Mouse (Mus musculus) CH12.LX (cell line): ENCODE results near the gene Fgd6. TPM values are rescaled to one million over a fixed set of nuclear protein-coding genes. Genes with fewer than 3 reads are reported as not detected.

ENCODE experiments used
- DNase-seq: peaks from one replicate; pipeline ENCODE4 v3.0.0-alpha.2; 2013; ENCODE audit errors: extremely low read depth
- H3K27ac ChIP-seq: 2 replicates; pipeline ENCODE4 v1.5.1; 2012; ENCODE audit warnings: low read depth, mild to moderate bottlenecking, control low read depth, moderate library complexity; ENCODE audit not compliant: insufficient read depth
- H3K27me3 ChIP-seq: replicated peaks from 2 replicates; pipeline ENCODE3; 2012; ENCODE audit warnings: inconsistent platforms
- H3K36me3 ChIP-seq, 2 experiments: replicated peaks in 1 of 2; 2 replicates each; pipeline versions ENCODE3 to v1.6.1; 2012; ENCODE audit warnings: inconsistent platforms in 1 of 2, low read length in 1 of 2, mild to moderate bottlenecking in 1 of 2, mixed read lengths in 1 of 2, moderate library complexity in 1 of 2; ENCODE audit not compliant: control insufficient read depth in 1 of 2, insufficient read depth in 1 of 2
- H3K4me1 ChIP-seq, 2 experiments: 2 replicates each; pipeline ENCODE4 v1.6.1; 2012; ENCODE audit warnings: inconsistent platforms in 1 of 2, moderate library complexity in 1 of 2; ENCODE audit not compliant: insufficient read depth in 2 of 2, control insufficient read depth in 1 of 2
- H3K4me2 ChIP-seq: 2 replicates; pipeline ENCODE4 v1.6.1; 2012; ENCODE audit warnings: low read depth, mild to moderate bottlenecking, control low read depth; ENCODE audit not compliant: poor library complexity, insufficient read depth, severe bottlenecking
- H3K4me3 ChIP-seq, 3 experiments: fragments of 150-350 bp in 1 of 3; sonication (generic) in 1 of 3; replicated peaks in 1 of 3; 2 replicates each; pipeline versions ENCODE3 to v1.5.1; 2011 to 2012; ENCODE audit warnings: low read depth in 2 of 3, low read length in 2 of 3, mild to moderate bottlenecking in 2 of 3, moderate library complexity in 2 of 3, control low read depth in 1 of 3, improper control_type of control experiment in 1 of 3, inconsistent platforms in 1 of 3, mixed read lengths in 1 of 3; ENCODE audit not compliant: poor library complexity in 1 of 3
- H3K79me2 ChIP-seq: replicated peaks from 2 replicates; pipeline ENCODE4 v1.6.1; 2012; ENCODE audit warnings: mild to moderate bottlenecking, moderate library complexity; ENCODE audit not compliant: control insufficient read depth, poor library complexity, insufficient read depth, severe bottlenecking; ENCODE audit errors: extremely low read depth
- H3K9ac ChIP-seq: 2 replicates; pipeline ENCODE4 v1.6.1; 2012; ENCODE audit warnings: low read depth, mild to moderate bottlenecking, control low read depth, moderate library complexity; ENCODE audit not compliant: insufficient read depth
- H3K9me3 ChIP-seq: replicated peaks from 2 replicates; pipeline ENCODE3; 2012; ENCODE audit warnings: low read length, inconsistent platforms, mixed read lengths
- BHLHE40 ChIP-seq: IDR thresholded peaks from 2 replicates; pipeline ENCODE4 v1.6.1; 2011; ENCODE audit warnings: mild to moderate bottlenecking, low read depth, low read length, improper control_type of control experiment
- CHD1 ChIP-seq: IDR thresholded peaks from 2 replicates; pipeline ENCODE4 v1.6.1; 2012; ENCODE audit warnings: low read depth, low read length, improper control_type of control experiment, inconsistent platforms
- CHD2 ChIP-seq: IDR thresholded peaks from 2 replicates; pipeline ENCODE4 v1.6.1; 2011; ENCODE audit warnings: low read length, improper control_type of control experiment
- CTCF ChIP-seq, 2 experiments: IDR thresholded peaks in 1 of 2; conservative IDR thresholded peaks in 1 of 2; 2 replicates each; pipeline ENCODE4 v1.5.1; 2011 to 2012; ENCODE audit warnings: low read depth in 2 of 2, low read length in 2 of 2, improper control_type of control experiment in 1 of 2, inconsistent platforms in 1 of 2, mild to moderate bottlenecking in 1 of 2, moderate library complexity in 1 of 2
- E2F4 ChIP-seq: IDR thresholded peaks from 2 replicates; pipeline ENCODE4 v1.6.1; 2011; ENCODE audit warnings: low read depth, low read length, improper control_type of control experiment; ENCODE audit not compliant: insufficient replicate concordance
- ELF1 ChIP-seq: IDR thresholded peaks from 2 replicates; pipeline ENCODE4 v1.6.1; 2014; ENCODE audit warnings: low read depth, mild to moderate bottlenecking, inconsistent platforms, low read length, improper control_type of control experiment
- GABPA ChIP-seq: IDR thresholded peaks from 2 replicates; pipeline ENCODE4 v1.6.1; 2012; ENCODE audit warnings: low read depth, low read length, improper control_type of control experiment, inconsistent platforms; ENCODE audit not compliant: insufficient replicate concordance
- IRF4 ChIP-seq: IDR thresholded peaks from 2 replicates; pipeline ENCODE4 v1.6.1; 2014; ENCODE audit warnings: low read depth, mild to moderate bottlenecking, inconsistent platforms, low read length, improper control_type of control experiment
- JUN ChIP-seq: IDR thresholded peaks from 2 replicates; pipeline ENCODE4 v1.6.1; 2011; ENCODE audit warnings: low read depth, mild to moderate bottlenecking, low read length, improper control_type of control experiment, moderate library complexity; ENCODE audit not compliant: insufficient read depth
- JUND ChIP-seq: conservative IDR thresholded peaks from 2 replicates; pipeline ENCODE4 v1.6.1; 2011; ENCODE audit warnings: low read depth, low read length, improper control_type of control experiment
- MAFK ChIP-seq: IDR thresholded peaks from 2 replicates; pipeline ENCODE4 v1.6.1; 2011; ENCODE audit warnings: low read length, improper control_type of control experiment; ENCODE audit not compliant: insufficient replicate concordance
- MEF2A ChIP-seq: IDR thresholded peaks from 2 replicates; pipeline ENCODE4 v1.6.1; 2014; ENCODE audit warnings: low read depth, mild to moderate bottlenecking, inconsistent platforms, low read length, improper control_type of control experiment, borderline replicate concordance
- MXI1 ChIP-seq: IDR thresholded peaks from 2 replicates; pipeline ENCODE4 v1.6.1; 2011; ENCODE audit warnings: mild to moderate bottlenecking, low read depth, low read length, improper control_type of control experiment
- MYC ChIP-seq: IDR thresholded peaks from 2 replicates; pipeline ENCODE4 v1.6.1; 2011; ENCODE audit warnings: low read depth, mild to moderate bottlenecking, improper control_type of control experiment, low read length
- NELFE ChIP-seq: IDR thresholded peaks from 2 replicates; pipeline ENCODE4 v1.6.1; 2011; ENCODE audit warnings: low read depth, low read length, improper control_type of control experiment
- POLR2AphosphoS2 ChIP-seq: IDR thresholded peaks from 2 replicates; pipeline ENCODE4 v1.6.1; 2011; ENCODE audit warnings: low read depth, low read length, improper control_type of control experiment
- RCOR1 ChIP-seq: conservative IDR thresholded peaks from 2 replicates; pipeline ENCODE4 v1.6.1; 2012; ENCODE audit warnings: low read depth, mild to moderate bottlenecking, inconsistent platforms, low read length, improper control_type of control experiment
- SIN3A ChIP-seq: IDR thresholded peaks from 2 replicates; pipeline ENCODE4 v1.6.1; 2012; ENCODE audit warnings: low read length, improper control_type of control experiment, inconsistent platforms
- SMC3 ChIP-seq: IDR thresholded peaks from 2 replicates; pipeline ENCODE4 v1.6.1; 2011; ENCODE audit warnings: low read depth, low read length, improper control_type of control experiment
- TBP ChIP-seq: conservative IDR thresholded peaks from 2 replicates; pipeline ENCODE4 v1.6.1; 2011; ENCODE audit warnings: low read depth, low read length, improper control_type of control experiment
- UBTF ChIP-seq: IDR thresholded peaks from 2 replicates; pipeline ENCODE4 v1.6.1; 2012; ENCODE audit warnings: low read depth, mild to moderate bottlenecking, inconsistent platforms, low read length, improper control_type of control experiment, moderate library complexity
- ZC3H11A ChIP-seq: IDR thresholded peaks from 2 replicates; pipeline ENCODE4 v1.6.1; 2012; ENCODE audit warnings: low read depth, mild to moderate bottlenecking, inconsistent platforms, low read length, improper control_type of control experiment
- ZMIZ1 ChIP-seq: IDR thresholded peaks from 2 replicates; pipeline ENCODE4 v1.6.1; 2012; ENCODE audit warnings: low read depth, mild to moderate bottlenecking, inconsistent platforms, low read length, improper control_type of control experiment
- dilution Hi-C: fragments of 300-500 bp; cut with MboI; formaldehyde crosslinking; loops from 2 replicates; pipeline ENCODE4 v1.14.3; 2020; ENCODE audit warnings: low sequenced_read_pairs; ENCODE audit not compliant: extremely low pct_unique_long_range_greater_than_20kb, extremely low pct_ligation_motif_present
- in situ Hi-C: fragments of 300-500 bp; cut with MboI; formaldehyde crosslinking; loops from 3 replicates; pipeline ENCODE4 v1.14.3; 2019; ENCODE audit warnings: low sequenced_read_pairs, low pct_ligation_motif_present, low pct_unique_long_range_greater_than_20kb, mixed read lengths
- polyA plus RNA-seq: library from polyadenylated mRNA; unstranded; fragments of >175 nt; gene quantifications from 2 replicates; pipeline ENCODE4 v1.2.1, GENCODE M21; 2012; ENCODE audit warnings: low read depth; ENCODE audit not compliant: insufficient read length
- total RNA-seq, 2 experiments: library from RNA; depleted of rRNA; stranded (reverse); fragments of 300-350 nt in 1 of 2; fragments of >200 nt in 1 of 2; gene quantifications; 2 replicates each; pipeline ENCODE4 v1.2.3; 2012 to 2014

Gene Fgd6
- total and polyA plus RNA-seq, 3 experiments = 3.3 to 7.2 (median 5.0) TPM

- TF ChIP-seq MXI1 = 0 out of 2 replicates have a peak, but pooled peaks have one; percentile 56
- TF ChIP-seq SMC3 = no peak
- no peak for TF ChIP-seq IRF4
- TF ChIP-seq CHD2 = no peak
- no peak for TF ChIP-seq ELF1
- TF ChIP-seq JUND = no peak
- TF ChIP-seq MEF2A = no peak
Observed at GRCm38 (mm10) chr10:94107607-94108006, 71.8 kb downstream of the Fgd6 start (continued).

- Histone ChIP-seq H3K27me3 (no peaks in the 10 kb centered on the region), H3K4me1 (peaks cover 10 to 28% of the 10 kb centered on the region in 2 experiments), H3K4me2 (no peak overlapping the region), H3K9ac (no peak overlapping the region), H3K79me2 (no peaks in the 10 kb centered on the region), H3K36me3 (peaks cover 32 to 54% of the 10 kb centered on the region in 2 experiments), H3K9me3 (no peaks in the 10 kb centered on the region), H3K27ac (no peak overlapping the region), H3K4me3 (no peak overlapping the region)
- no peak for DNase-seq
- in situ Hi-C loops = loop anchor here (5.0 to 10.0 kb wide), 2 partner anchors 71 to 274 kb away; partner anchors contain the start of genes Fgd6, Usp44 and Vezt
- dilution Hi-C loops = no loop called here
- TF ChIP-seq TBP (no peak), SIN3A (no peak), JUN (no peak), ELF1 (no peak), MYC (no peak), CHD1 (no peak), BHLHE40 (no peak), MAFK (no peak), GABPA (no peak), MEF2A (no peak), NELFE (no peak), POLR2AphosphoS2 (no peak), CHD2 (no peak), ZMIZ1 (no peak), UBTF (no peak), E2F4 (no peak), ZC3H11A (no peak), RCOR1 (no peak), SMC3 (no peak), CTCF (conservative IDR thresholded peaks at IDR 0.05 in 1 of 2, IDR thresholded peaks at IDR 0.05 in 1 of 2; ENCODE audit: low read depth in 2 of 2, low read length in 2 of 2) (no peak)
Observed at GRCm38 (mm10) chr10:94108791-94109190, 73.0 kb downstream of the Fgd6 start.
